Mouse (Mus musculus) cerebellum, adult 2 months (tissue): ENCODE data around the gene Mmp27.

Experiments
- CTCF ChIP-seq: fragments of 200-500 bp; IDR thresholded peaks from 2 replicates; pipeline ENCODE4 v1.5.1; 2011; ENCODE audit warnings: low read depth, mild to moderate bottlenecking, control low read depth, low read length, moderate library complexity, borderline replicate concordance; ENCODE audit not compliant: insufficient read depth
- POLR2A ChIP-seq: fragments of 200-500 bp; IDR thresholded peaks from 2 replicates; pipeline ENCODE4 v1.6.1; 2011; ENCODE audit warnings: low read length, control low read depth, borderline replicate concordance; ENCODE audit not compliant: insufficient read depth

- TF ChIP-seq POLR2A (no peak), CTCF (no peak)
Observed at GRCm38 (mm10) chr9:7593272-7593812, 22.1 kb downstream of the Mmp27 start.
